Mouse (Mus musculus) kidney, embryonic 16.5 days (tissue): Measurements from ENCODE around the gene Zfp467. TPM values are rescaled to one million over a fixed set of nuclear protein-coding genes. Genes with fewer than 3 reads are reported as not detected.
A peak's percentile ranks its signal among the peaks of the same experiment; 100 is the strongest.

Experiments used
- ATAC-seq: fragments of 200-750 bp; cut with Nextera tagmentation; 2 replicates; pipeline ENCODE4 v1.8.0; 2017; ENCODE audit warnings: moderate TSS enrichment; ENCODE audit not compliant: low FRiP score, low TSS enrichment
- H3K27ac ChIP-seq: fragments of 300-500 bp; sonication (generic); 2 replicates; pipeline ENCODE4 v1.5.1; 2014; ENCODE audit warnings: low read length
- H3K27me3 ChIP-seq: fragments of 300-500 bp; sonication (generic); 2 replicates; pipeline ENCODE4 v1.6.1; 2014; ENCODE audit warnings: low read length, control low read depth, mixed read lengths; ENCODE audit not compliant: insufficient read depth
- H3K36me3 ChIP-seq: fragments of 300-500 bp; sonication (generic); 2 replicates; pipeline ENCODE4 v1.6.1; 2014; ENCODE audit warnings: low read length, control low read depth, mixed read lengths; ENCODE audit not compliant: insufficient read depth
- H3K4me1 ChIP-seq: fragments of 300-500 bp; sonication (generic); 2 replicates; pipeline ENCODE4 v1.6.1; 2014; ENCODE audit warnings: low read length, control low read depth, mixed read lengths; ENCODE audit not compliant: insufficient read depth
- H3K4me2 ChIP-seq: fragments of 300-500 bp; sonication (generic); replicated peaks from 2 replicates; pipeline ENCODE4 v1.6.1; 2014; ENCODE audit warnings: low read depth, low read length
- H3K4me3 ChIP-seq: fragments of 300-500 bp; sonication (generic); 2 replicates; pipeline ENCODE4 v1.5.1; 2014; ENCODE audit warnings: mild to moderate bottlenecking, low read length
- H3K9ac ChIP-seq: fragments of 300-500 bp; sonication (generic); replicated peaks from 2 replicates; pipeline ENCODE4 v1.6.1; 2014; ENCODE audit warnings: low read length
- H3K9me3 ChIP-seq: fragments of 300-500 bp; sonication (generic); 2 replicates; pipeline ENCODE4 v1.6.1; 2016; ENCODE audit warnings: low read length, control low read depth
- WGBS: fragments of 180-500 bp; shearing (Covaris S2); extraction: QIAGEN DNeasy Blood & Tissue Kit; methylation state at CpG from one replicate; pipeline ENCODE4 v1.1.7; 2014; 5-methylcytosine and 5-hydroxymethylcytosine counted together
- polyA plus RNA-seq: library from polyadenylated mRNA; unstranded; fragments of >200 nt; fragmentation: Nextera tagmentation; extraction: Ambion mirVana; gene quantifications from 2 replicates; pipeline ENCODE4 v1.2.1, GENCODE M21; 2015

The Zfp467 gene
- polyA plus RNA-seq, result 32.0 and 33.9 TPM in 2 replicates

GRCm38 (mm10) chr6:48445181-48446101, at the start of gene Zfp467:
Gene Zfp467 (minus strand): TSS chr6:48445825.
- H3K4me3 ChIP-seq, result peak within 1 kb of the TSS; percentile 81
- ATAC-seq, result peak; percentile 40
- no peaks in the 10 kb centered on the region for H3K27me3 ChIP-seq
- H3K36me3 ChIP-seq, result peaks cover 17% of the 10 kb centered on the region
- under 1% methylated on average over 61 of the region's 65 CpGs for WGBS
- peak within 1 kb of the TSS; percentile 97 for H3K27ac ChIP-seq
- peak within 1 kb of the TSS; percentile 95 for H3K9ac ChIP-seq
- H3K9me3 ChIP-seq, result no peaks in the 10 kb centered on the region
- H3K4me2 ChIP-seq, result peak within 1 kb of the TSS; percentile 81
- H3K4me1 ChIP-seq, result peaks cover 44% of the 10 kb centered on the region

GRCm38 (mm10) chr6:48493136-48493730, 47.6 kb upstream of the Zfp467 start:
- Histone ChIP-seq H3K4me2 (no peak overlapping the region), H3K27ac (no peak overlapping the region), H3K9me3 (no peaks in the 10 kb centered on the region), H3K4me1 (peaks cover 2% of the 10 kb centered on the region), H3K9ac (no peak overlapping the region), H3K36me3 (no peaks in the 10 kb centered on the region), H3K27me3 (no peaks in the 10 kb centered on the region), H3K4me3 (no peak overlapping the region)
- WGBS, result 27% methylated on average over 8 of the region's 8 CpGs
- peak; percentile 52; the same call in 1 of the 2 replicates for ATAC-seq

- Histone ChIP-seq H3K4me1 (peaks cover 10% of the 10 kb centered on the region), H3K9ac (no peak overlapping the region)
- 68% methylated on average over 9 of the region's 9 CpGs for WGBS
Observed at GRCm38 (mm10) chr6:48491361-48491760, 45.7 kb upstream of the Zfp467 start.

GRCm38 (mm10) chr6:48489741-48490140, 44.1 kb upstream of the Zfp467 start:
- 100% methylated on average over 3 of the region's 3 CpGs for WGBS
- H3K4me2 ChIP-seq, result no peak overlapping the region
- H3K9me3 ChIP-seq, result no peaks in the 10 kb centered on the region
- peaks cover 10% of the 10 kb centered on the region for H3K4me1 ChIP-seq
- no peaks in the 10 kb centered on the region for H3K27me3 ChIP-seq
- H3K9ac ChIP-seq, result no peak overlapping the region
- no peak for ATAC-seq
- no peak overlapping the region for H3K4me3 ChIP-seq
- no peaks in the 10 kb centered on the region for H3K36me3 ChIP-seq
- H3K27ac ChIP-seq, result no peak overlapping the region

More at GRCm38 (mm10) chr6:48491361-48491760, 45.7 kb upstream of the Zfp467 start:
- Histone ChIP-seq H3K27ac (no peak overlapping the region), H3K4me3 (no peak overlapping the region), H3K27me3 (no peaks in the 10 kb centered on the region), H3K9me3 (no peaks in the 10 kb centered on the region), H3K4me2 (no peak overlapping the region), H3K36me3 (no peaks in the 10 kb centered on the region)
- ATAC-seq, result no peak

GRCm38 (mm10) chr6:48487747-48488725, 42.4 kb upstream of the Zfp467 start:
- Histone ChIP-seq H3K4me1 (peaks cover 10% of the 10 kb centered on the region), H3K4me3 (peak overlapping the region; percentile 31), H3K27ac (no peak overlapping the region), H3K9ac (peak overlapping the region; percentile 59), H3K27me3 (no peaks in the 10 kb centered on the region), H3K36me3 (no peaks in the 10 kb centered on the region), H3K4me2 (peak overlapping the region; percentile 50), H3K9me3 (no peaks in the 10 kb centered on the region)
- 8% methylated on average over 18 of the region's 25 CpGs for WGBS
- peak; percentile 55; the same call in 1 of the 2 replicates for ATAC-seq

- no peak overlapping the region for H3K4me3 ChIP-seq
- peaks cover 3% of the 10 kb centered on the region for H3K4me1 ChIP-seq
- no peak overlapping the region for H3K9ac ChIP-seq
- ATAC-seq, result no peak
- no peak overlapping the region for H3K4me2 ChIP-seq
- no peaks in the 10 kb centered on the region for H3K9me3 ChIP-seq
- H3K27ac ChIP-seq, result no peak overlapping the region
- 88% methylated on average over 5 of the region's 5 CpGs for WGBS
- H3K36me3 ChIP-seq, result no peaks in the 10 kb centered on the region
- H3K27me3 ChIP-seq, result no peaks in the 10 kb centered on the region
Observed at GRCm38 (mm10) chr6:48482501-48482900, 36.9 kb upstream of the Zfp467 start.

- WGBS, result 94% methylated on average over 4 of the region's 4 CpGs
- no peak overlapping the region for H3K9ac ChIP-seq
- no peak for ATAC-seq
Observed at GRCm38 (mm10) chr6:48478446-48478845, 32.8 kb upstream of the Zfp467 start.

GRCm38 (mm10) chr6:48470739-48471138, 25.1 kb upstream of the Zfp467 start:
- no peaks in the 10 kb centered on the region for H3K9me3 ChIP-seq
- H3K4me3 ChIP-seq, result no peak overlapping the region
- H3K27ac ChIP-seq, result no peak overlapping the region
- no peaks in the 10 kb centered on the region for H3K4me1 ChIP-seq
- no peaks in the 10 kb centered on the region for H3K27me3 ChIP-seq
- no peak for ATAC-seq
- no peaks in the 10 kb centered on the region for H3K36me3 ChIP-seq
- no peak overlapping the region for H3K4me2 ChIP-seq
- no peak overlapping the region for H3K9ac ChIP-seq
- WGBS, result 85% methylated on average over 2 of the region's 2 CpGs

More at GRCm38 (mm10) chr6:48478446-48478845, 32.8 kb upstream of the Zfp467 start:
- H3K36me3 ChIP-seq, result no peaks in the 10 kb centered on the region
- H3K4me3 ChIP-seq, result no peak overlapping the region
- no peaks in the 10 kb centered on the region for H3K27me3 ChIP-seq
- H3K4me2 ChIP-seq, result no peak overlapping the region
- H3K27ac ChIP-seq, result no peak overlapping the region
- H3K4me1 ChIP-seq, result no peaks in the 10 kb centered on the region
- H3K9me3 ChIP-seq, result no peaks in the 10 kb centered on the region

- H3K4me1 ChIP-seq, result no peaks in the 10 kb centered on the region
- H3K36me3 ChIP-seq, result no peaks in the 10 kb centered on the region
- WGBS, result 65% methylated on average over 7 of the region's 7 CpGs
Observed at GRCm38 (mm10) chr6:48467490-48467889, 21.9 kb upstream of the Zfp467 start.

More at GRCm38 (mm10) chr6:48467490-48467889, 21.9 kb upstream of the Zfp467 start:
- Histone ChIP-seq H3K4me2 (no peak overlapping the region), H3K4me3 (no peak overlapping the region), H3K9me3 (no peaks in the 10 kb centered on the region), H3K27me3 (no peaks in the 10 kb centered on the region), H3K9ac (no peak overlapping the region), H3K27ac (no peak overlapping the region)
- ATAC-seq, result no peak
